Mouse (Mus musculus) cerebellum, adult (tissue): ENCODE measurements around the gene Cers5.
"Not testable (repeated sequence)": the region's sequence is repeated elsewhere in the genome, so short reads cannot be mapped to it uniquely, and the experiment has no call there.

Experiments
- ATAC-seq: cut with Nextera tagmentation; 2 replicates; pipeline ENCODE4 v1.9.2; 2017; ENCODE audit warnings: mild to moderate bottlenecking, moderate library complexity, mixed read lengths; ENCODE audit not compliant: insufficient number of reproducible peaks, low FRiP score, low TSS enrichment

Gene Cers5

DNA sequence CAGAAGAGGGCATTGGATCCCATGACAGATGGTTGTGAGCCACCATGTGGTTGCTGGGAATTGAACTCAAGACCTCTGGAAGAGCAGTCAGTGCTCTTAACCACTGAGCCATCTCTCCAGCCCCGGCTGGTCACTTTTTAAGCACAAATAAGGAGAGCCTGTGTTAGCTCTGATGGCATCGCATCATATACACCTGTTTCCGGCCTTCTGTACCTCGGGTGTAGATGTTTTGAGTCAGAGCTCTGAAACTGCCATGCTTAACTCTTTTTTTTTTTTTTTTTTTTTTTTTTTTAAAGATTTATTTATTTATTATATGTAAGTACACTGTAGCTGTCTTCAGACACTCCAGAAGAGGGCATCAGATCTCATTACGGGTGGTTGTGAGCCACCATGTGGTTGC, 45.6 kb downstream of the Cers5 start:
- not testable (repeated sequence) for ATAC-seq

DNA sequence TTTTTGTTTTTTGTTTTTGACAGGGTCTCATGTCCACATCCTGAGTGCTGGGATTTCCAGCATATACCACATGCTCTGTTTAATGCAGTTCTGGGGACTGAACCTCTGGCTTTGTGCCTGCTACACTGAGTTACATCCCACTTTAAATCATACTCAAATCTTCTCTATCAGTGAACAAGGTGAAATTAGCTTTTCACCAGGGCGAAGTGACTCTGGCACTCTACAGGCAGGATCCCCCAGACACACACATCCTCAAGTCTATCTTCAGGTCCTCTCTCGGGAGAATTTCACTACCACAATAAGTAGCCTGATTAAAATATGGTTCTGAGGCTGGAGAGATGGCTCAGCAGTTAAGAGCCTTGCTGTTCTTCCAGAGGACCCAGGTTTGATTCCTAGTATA, 46.1 kb downstream of the Cers5 start:
- no peak for ATAC-seq

DNA sequence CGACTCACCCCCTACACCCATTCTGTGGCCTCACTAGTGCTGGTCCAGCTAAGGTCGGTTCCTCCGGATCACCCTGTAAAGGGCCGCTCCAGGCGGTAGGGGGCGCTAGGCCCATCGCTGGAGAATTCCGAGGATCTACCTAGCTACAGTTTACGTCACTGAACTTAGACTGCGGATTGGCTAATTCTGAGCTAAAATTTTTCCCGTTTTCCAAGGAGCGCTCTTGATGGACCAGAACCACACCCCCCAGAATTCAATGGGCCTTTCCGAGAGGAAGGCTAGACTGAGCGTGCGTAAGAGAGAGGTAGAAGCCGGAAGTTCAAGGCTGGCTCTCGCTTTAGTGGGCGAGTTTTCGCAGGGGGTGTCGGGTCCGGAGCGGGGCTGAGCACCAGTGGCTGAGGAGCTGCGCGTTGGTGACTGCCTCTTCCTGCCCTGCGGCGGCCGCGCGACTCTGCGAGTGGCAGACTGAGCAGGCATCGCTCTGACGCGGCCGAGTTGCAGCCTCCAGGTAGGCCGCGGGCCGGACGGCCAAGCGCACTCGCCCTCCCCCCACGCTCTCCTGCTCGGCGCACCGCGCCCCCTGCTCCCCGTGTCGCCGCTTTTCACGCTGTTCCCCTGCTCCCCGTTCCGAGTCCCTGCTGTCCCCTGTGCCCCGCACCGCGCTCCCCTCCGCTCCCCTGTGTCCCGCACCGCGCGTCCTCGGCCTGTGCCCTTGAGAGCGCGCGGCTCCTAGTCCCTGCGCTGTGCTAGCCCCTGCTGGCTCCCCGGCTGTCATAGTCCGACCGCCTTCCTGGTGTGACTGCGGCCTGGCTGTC, 47.1 kb downstream of the Cers5 start, which contains the start of gene Cox14:
TSS of gene Cox14 (plus strand) at position 278 of the 815 bp plus-strand sequence.
- ATAC-seq = peak; percentile 86

DNA sequence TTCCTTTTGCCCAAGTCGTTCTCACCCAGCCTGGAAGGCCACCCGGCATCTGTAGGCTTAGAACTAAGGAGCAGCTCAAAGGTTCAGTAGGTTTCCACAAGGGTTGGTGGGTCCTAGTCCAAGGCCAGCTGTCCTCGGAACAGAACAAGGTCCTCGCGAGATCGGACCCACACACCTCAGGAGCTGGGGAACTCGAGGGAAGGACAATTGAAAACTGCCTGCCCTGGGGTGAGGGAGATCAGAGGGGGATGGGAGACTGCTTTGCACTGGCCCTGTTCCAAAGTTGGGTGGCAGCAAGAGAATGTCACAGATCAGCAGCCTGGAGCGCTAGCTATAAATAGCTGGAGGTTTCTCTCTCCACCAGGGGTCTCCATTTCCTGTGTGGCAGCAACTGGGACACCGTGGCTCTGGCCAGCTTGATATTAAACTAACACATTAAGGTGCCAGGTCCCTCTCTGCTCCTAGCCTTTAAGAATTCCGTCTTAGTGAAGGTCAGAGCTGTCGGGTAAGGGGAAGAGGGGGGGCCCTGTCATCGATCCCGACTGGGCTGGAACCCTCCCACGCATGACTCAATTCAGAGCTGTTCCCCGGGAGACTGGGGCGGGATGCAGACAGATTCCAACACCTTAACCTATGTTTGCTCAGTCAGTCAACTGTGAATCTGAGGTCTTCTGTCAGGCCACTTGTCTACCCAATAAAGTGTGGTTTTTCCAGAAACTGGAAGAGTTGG, 48.2 kb downstream of the Cers5 start:
- ATAC-seq = no peak

DNA sequence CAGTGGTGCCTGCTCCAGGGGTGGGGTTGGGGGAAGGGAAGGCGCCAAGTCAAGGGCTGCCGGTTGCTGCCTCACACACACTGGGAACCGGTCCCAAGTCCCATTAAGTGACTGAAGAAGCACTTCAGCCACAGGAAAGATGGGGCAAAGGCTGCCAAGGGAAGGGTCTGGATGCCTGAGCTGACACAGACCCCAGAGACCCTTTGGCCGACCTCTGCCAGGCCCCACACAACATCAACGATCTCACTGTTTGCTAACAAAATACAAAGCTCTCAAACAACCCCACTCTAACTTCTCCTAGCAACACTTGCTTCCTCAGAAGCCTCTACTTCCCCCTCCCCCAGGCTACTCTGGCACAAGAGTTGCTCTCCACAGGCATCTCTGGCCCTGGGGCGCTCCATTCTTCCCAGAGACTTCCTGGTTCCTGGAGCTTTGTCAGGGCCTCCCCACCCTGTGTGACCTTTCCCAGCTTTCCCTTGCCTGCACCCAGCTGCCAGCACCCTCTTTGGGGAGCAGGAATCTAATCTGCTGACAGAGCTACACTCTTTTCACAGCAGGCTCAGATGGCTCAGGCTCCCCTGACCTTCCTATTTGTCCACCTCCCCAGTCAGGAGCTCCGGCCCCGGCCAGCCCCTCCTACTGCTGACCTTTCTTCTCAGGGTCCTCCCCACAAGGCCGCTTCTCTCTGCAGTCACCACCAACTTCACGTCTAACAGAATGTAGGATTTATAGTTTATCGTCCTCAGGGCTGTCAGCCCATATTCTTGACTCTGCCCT, 49.0 kb downstream of the Cers5 start:
- ATAC-seq = no peak

- ATAC-seq = no peak
Observed at GRCm38 (mm10) chr15:99723120-99723514, 49.6 kb downstream of the Cers5 start.

DNA sequence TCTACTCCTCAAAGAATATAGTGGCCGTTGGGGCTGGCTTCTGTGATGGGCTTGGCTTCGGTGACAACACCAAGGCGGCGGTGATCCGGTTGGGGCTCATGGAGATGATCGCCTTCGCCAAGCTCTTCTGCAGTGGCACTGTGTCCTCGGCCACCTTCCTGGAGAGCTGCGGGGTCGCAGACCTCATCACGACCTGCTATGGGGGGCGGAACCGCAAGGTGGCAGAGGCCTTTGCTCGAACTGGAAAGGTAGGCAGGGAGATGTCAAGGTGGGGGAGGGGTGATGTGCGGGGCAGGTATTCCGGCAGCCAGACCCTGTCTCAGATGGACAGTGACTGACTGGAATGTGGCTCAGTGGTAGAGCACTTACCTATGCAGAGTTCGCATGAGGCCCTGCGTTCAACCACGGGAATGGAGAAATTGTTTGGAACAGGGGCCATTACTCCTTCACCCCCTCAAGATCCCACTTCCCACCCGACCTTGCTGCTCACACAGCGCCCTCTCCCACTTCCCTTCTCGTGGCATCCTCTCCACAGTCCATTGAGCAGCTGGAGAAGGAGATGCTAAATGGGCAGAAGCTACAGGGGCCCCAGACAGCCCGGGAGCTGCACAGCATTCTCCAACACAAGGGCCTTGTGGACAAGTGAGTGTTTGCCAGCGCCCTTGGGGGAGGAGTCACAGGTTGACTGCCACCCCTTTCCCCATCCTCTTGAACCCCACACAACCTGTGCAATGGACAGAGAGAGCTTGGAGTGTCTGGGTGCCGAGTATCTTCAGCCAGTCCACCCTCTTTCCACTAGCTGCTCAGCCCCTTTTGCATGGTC, 50.6 kb downstream of the Cers5 start:
- no peak for ATAC-seq

GRCm38 (mm10) chr15:99719865-99720264, 52.8 kb downstream of the Cers5 start:
- ATAC-seq = no peak

DNA sequence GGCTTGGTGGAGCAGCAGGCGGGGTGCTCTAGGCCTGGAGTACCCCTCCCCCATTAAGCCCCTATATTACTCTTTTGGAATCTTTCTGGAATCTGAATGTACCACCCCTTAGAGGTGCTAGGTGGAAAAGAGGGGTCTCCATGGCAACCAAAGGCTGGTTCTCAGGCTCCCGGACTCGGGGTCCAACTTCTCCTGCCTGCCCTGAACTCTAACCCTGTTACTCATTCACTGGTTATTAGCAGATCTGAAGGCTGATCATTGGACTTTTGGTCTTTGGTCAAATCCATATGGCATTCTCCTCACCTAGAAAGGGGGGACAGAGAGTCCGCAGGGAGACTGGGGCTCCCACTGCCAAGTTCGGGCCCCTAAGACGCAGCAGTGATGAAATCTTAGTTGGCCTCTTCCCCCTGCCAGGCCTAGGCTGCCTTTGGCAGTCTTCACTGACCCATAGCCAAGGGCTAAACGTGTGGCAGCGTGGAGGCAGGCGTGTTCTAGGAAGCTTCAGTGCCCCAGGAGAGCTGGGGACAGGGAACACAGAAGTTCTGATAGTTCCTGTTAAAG, 54.1 kb downstream of the Cers5 start:
- ATAC-seq = no peak

GRCm38 (mm10) chr15:99717386-99718334, 55.0 kb downstream of the Cers5 start, which contains the start of gene Gpd1:
Gene Gpd1, plus strand, starts transcription at chr15:99717515.
- ATAC-seq = peak; percentile 53; the same call in 1 of the 2 replicates

DNA sequence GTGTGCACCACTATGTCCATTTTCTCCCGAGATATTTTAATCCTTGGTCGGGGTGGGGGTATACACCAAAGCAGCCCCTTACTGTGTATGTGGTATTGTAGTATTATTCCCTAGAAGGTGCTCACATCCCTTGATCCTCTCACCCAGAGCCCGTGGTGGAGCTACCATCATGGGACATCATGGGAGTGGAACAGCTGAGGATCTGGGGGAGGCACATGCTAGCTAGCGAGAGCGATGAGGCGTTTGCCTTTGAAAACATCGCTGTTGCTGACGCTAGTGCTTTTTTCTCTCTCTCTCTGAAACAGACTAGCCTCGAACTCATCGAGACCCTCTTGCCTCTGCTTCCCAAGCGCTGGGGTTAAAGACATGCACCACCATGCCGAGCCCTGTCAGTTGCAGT, 55.9 kb downstream of the Cers5 start:
- ATAC-seq = no peak

GRCm38 (mm10) chr15:99715982-99716746, 56.5 kb downstream of the Cers5 start:
- no peak for ATAC-seq

DNA sequence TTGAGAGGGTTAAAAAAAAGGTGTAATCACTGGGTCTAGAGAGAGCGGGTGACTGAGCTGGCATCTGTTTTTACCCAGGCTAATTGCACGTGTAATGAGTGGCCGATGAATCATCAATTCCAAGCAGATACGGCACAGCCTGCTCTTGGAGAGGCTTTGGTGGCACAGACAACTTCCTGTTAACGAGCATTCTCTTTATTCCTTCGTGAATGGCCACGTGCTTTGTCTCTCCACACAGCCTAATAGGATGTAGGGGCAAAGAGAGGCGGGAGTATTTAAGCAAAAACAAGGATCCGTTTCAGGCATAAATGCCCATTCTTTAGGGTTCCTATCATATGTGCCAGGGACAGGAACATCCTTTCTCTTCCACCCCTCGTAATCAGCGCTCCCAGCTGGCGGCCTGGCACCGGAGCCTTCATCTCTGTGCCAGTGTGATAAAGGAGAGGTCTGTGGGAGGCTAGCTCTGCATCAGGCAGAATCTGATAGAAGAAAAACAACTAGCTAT, 57.3 kb downstream of the Cers5 start:
- no peak for ATAC-seq

- ATAC-seq = peak; percentile 29; the same call in 1 of the 2 replicates
Observed at GRCm38 (mm10) chr15:99714858-99715257, 57.8 kb downstream of the Cers5 start.

- no peak for ATAC-seq
Observed at GRCm38 (mm10) chr15:99714206-99714605, 58.5 kb downstream of the Cers5 start.

DNA sequence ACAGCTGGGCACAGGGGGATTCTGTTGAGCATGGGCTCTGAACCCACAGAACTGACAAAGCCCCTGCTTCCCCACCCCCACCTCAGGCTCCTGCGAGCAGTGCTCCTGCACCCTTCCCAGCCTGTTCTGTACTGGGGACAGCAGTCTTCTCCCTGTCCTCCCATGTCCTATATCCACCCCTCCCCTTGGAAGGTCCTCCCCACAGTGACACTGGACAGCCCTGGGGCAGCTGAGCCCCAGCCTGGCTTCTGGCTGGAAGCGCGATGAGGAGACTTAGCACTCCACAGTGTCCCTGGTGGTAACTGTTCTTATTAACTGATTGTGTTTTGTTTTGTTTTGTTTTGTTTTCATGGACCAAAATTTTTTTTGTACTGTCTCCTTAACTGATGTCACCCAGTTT, 59.1 kb downstream of the Cers5 start:
- ATAC-seq = no peak

DNA sequence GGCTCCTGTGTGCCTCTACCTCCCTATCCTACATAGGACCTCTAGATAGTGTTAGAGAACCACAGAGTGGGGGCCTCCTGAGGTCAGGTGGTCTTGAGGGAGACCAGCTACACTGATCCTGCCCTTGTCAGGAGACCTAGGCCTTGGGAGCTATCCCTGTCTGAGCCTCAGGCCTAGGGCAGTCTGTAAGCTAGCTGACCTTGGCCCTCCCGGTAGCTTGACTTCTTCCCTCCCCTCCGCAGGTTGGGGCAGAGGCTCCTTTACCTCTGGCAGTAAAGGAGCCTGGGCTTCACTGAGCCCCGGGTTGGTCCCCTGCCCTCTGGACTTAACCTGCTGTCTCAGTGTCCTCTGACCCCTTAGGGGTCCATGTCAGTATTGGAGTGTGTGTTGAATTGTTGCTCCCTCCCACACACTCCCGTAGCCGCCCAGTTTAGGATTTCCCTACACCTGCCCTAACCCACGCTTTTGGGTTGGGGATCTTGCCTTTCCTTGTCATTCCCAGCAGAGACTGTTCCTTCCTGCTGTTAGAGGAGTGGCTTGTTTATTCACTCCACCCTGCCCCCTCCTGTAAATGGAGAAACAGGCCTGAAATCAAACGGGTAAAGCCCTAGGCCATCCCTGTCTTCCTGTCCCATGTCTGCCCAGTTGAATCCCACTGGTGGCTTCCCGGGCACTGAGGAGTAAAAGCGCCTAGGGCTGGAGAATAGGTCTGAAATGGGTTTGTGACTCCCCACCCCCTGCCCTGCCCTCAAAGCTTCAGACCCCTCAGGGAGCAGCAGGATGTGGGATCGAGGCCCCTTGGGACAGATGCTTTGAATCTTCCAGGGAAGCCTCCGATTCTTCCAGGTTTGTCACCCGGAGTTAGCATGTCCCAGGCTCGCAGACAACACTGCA, 59.8 kb downstream of the Cers5 start:
- ATAC-seq = no peak
